Mouse (Mus musculus) bone marrow, adult 2 months (tissue): ENCODE results near the gene Plxnc1.

ENCODE experiments used
- CTCF ChIP-seq: fragments of 200-500 bp; IDR thresholded peaks from 2 replicates; pipeline ENCODE4 v1.5.1; 2011; ENCODE audit warnings: low read length, control low read depth; ENCODE audit not compliant: control insufficient read depth, insufficient read depth
- POLR2A ChIP-seq: fragments of 200-500 bp; IDR thresholded peaks from 2 replicates; pipeline ENCODE4 v1.6.1; 2011; ENCODE audit warnings: low read depth, mild to moderate bottlenecking, control low read depth, low read length, borderline replicate concordance; ENCODE audit not compliant: control insufficient read depth

GRCm38 (mm10) chr10:94918618-94919017 lies 26.0 kb downstream of the Plxnc1 start:
- TF ChIP-seq CTCF, result no peak
- TF ChIP-seq POLR2A, result no peak
